ENCODE assay signal across 8 mouse cellular contexts in the genomic region with DNA sequence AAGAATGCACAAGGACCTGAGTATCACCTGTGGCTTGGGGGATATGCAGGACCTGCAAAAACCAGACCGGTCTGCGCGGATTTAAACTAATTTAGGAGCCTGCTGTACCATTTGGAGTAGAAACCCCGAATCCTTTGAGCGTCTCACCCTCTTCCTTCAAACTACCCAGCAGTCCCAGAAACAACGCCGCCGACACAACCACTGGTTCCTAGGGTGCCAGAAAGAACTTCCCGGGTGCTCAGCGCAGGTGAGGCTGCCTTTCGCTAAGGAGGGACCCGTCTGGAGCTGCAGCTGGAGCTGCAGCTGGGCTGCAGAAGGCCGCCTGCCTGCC. TPM values are rescaled to one million over a fixed set of nuclear protein-coding genes. Genes with fewer than 3 reads are reported as not detected.
DNase-seq lines count a peak whose midpoint lies in the region; ATAC-seq and TF ChIP-seq lines count a peak whose summit lies in the region.

No protein-coding gene starts in this region.

- H3K9ac ChIP-seq in intestine, embryonic 15.5 days: peak overlapping the region; percentile 71
- H3K9ac ChIP-seq in neural tube, embryonic 12.5 days: peak overlapping the region; percentile 70

- no peaks in the 10 kb centered on the region for H3K36me3 ChIP-seq in intestine, embryonic 15.5 days
- no peaks in the 10 kb centered on the region for H3K36me3 ChIP-seq in neural tube, embryonic 12.5 days

- 1% methylated on average over 13 of the region's 13 CpGs for WGBS in intestine, embryonic 15.5 days
- under 1% methylated on average over 13 of the region's 13 CpGs for WGBS in neural tube, embryonic 12.5 days

- no peaks in the 10 kb centered on the region for H3K4me1 ChIP-seq in intestine, embryonic 15.5 days (replicated peaks)
- H3K4me1 ChIP-seq in neural tube, embryonic 12.5 days: peaks cover 3% of the 10 kb centered on the region; the same call in 1 of the 2 replicates

- H3K27me3 ChIP-seq in intestine, embryonic 15.5 days (replicated peaks): no peaks in the 10 kb centered on the region
- H3K27me3 ChIP-seq in neural tube, embryonic 12.5 days (replicated peaks): no peaks in the 10 kb centered on the region

- ATAC-seq in intestine, embryonic 15.5 days: no peak
- no peak for ATAC-seq in neural tube, embryonic 12.5 days (ENCODE audit: low FRiP score, low read depth)

- no peaks in the 10 kb centered on the region for H3K9me3 ChIP-seq in intestine, embryonic 15.5 days
- H3K9me3 ChIP-seq in neural tube, embryonic 12.5 days: 0 out of 2 replicates have a peak, but pooled peaks cover 4% of the 10 kb centered on the region

- peak overlapping the region; percentile 84 for H3K4me3 ChIP-seq in left cerebral cortex, adult 2 months
- peak overlapping the region; percentile 87 for H3K4me3 ChIP-seq in intestine, embryonic 15.5 days (replicated peaks)
- peak overlapping the region; percentile 71 for H3K4me3 ChIP-seq in neural tube, embryonic 12.5 days

- no peak for TF ChIP-seq CTCF in left cerebral cortex, adult 2 months (IDR thresholded peaks at IDR 0.05)

- peak overlapping the region; percentile 65 for H3K4me2 ChIP-seq in intestine, embryonic 15.5 days (replicated peaks)
- peak overlapping the region; percentile 87 for H3K4me2 ChIP-seq in neural tube, embryonic 12.5 days (replicated peaks)

- intact Hi-C loops in left cerebral cortex, adult 2 months (cut with DNase I): loop anchor here (1.0 to 10.0 kb wide), 4 partner anchors 14 to 403 kb away; partner anchors contain the start of genes Alg11, Atp7b, Mrps31 and Vps36
- intact Hi-C loops in left cerebral cortex, postnatal 4 days (cut with DNase I): no loop called here

- no peak for DNase-seq in left cerebral cortex, adult 2 months (ENCODE audit: extremely low spot score in 1 of 2, low spot score in 2 of 2)
- no peak for DNase-seq in left cerebral cortex, postnatal 4 days
- peak; percentile 26 for DNase-seq in c-Kit-positive CD71-positive TER-119-positive erythroid progenitor cells, embryonic 14.5 days (ENCODE audit: low spot score)
- no peak for DNase-seq in right cerebral cortex, postnatal 25 days
- no peak for DNase-seq in right cerebral cortex, postnatal 10 days (ENCODE audit: low spot score in 2 of 2)
- no peak for DNase-seq in ovary, postnatal 10 days (ENCODE audit: low spot score)

- H3K27ac ChIP-seq in left cerebral cortex, adult 2 months: peak overlapping the region; percentile 80
- H3K27ac ChIP-seq in intestine, embryonic 15.5 days: peak overlapping the region; percentile 91
- H3K27ac ChIP-seq in neural tube, embryonic 12.5 days: peak overlapping the region; percentile 57; the same call in 1 of the 2 replicates

RNA-seq across cellular contexts. Expression of gene Slc25a15, which starts 0.6 kb away (rescaled TPM):
- total RNA-seq in left cerebral cortex, adult 2 months (2021): 10 to 100 TPM; 11.9 TPM
- 1 to 10 TPM; 9.1 to 9.6 TPM for total RNA-seq in left cerebral cortex, postnatal 4 days (2021)
- 93.6 and 102 TPM in 2 replicates for polyA plus RNA-seq in intestine, embryonic 15.5 days (2015; fragmentation: Nextera tagmentation; extraction: Ambion mirVana)
- 11.6 and 14.2 TPM in 2 replicates for polyA plus RNA-seq in neural tube, embryonic 12.5 days (2016; fragmentation: Nextera tagmentation; extraction: Ambion mirVana)

RNA-seq across cellular contexts. Expression of gene Mrps31, which starts 13.4 kb away (rescaled TPM):
- 10 to 100 TPM; 20.0 to 26.5 TPM for total RNA-seq in left cerebral cortex, adult 2 months (2021)
- total RNA-seq in left cerebral cortex, postnatal 4 days (2021): 10 to 100 TPM; 18.7 to 20.1 TPM
- 71.1 and 80.8 TPM in 2 replicates for polyA plus RNA-seq in intestine, embryonic 15.5 days (2015; fragmentation: Nextera tagmentation; extraction: Ambion mirVana)
- 36.4 and 42.1 TPM in 2 replicates for polyA plus RNA-seq in neural tube, embryonic 12.5 days (2016; fragmentation: Nextera tagmentation; extraction: Ambion mirVana)
